Mouse (Mus musculus): ENCODE data around the gene Tbx6.

GRCm38 (mm10) chr7:126746066-126746465, 35.2 kb upstream of the Tbx6 start:
- no peak for TF ChIP-seq CTCF (IDR thresholded peaks at IDR 0.05; ENCODE audit: control insufficient read depth, insufficient read depth, low read length)
- no peak for TF ChIP-seq POLR2A (IDR thresholded peaks at IDR 0.05; ENCODE audit: borderline replicate concordance, control insufficient read depth, low read depth, low read length)

All from bone marrow, adult 2 months (tissue).